Mouse (Mus musculus): ENCODE results near the gene Padi3.

DNA sequence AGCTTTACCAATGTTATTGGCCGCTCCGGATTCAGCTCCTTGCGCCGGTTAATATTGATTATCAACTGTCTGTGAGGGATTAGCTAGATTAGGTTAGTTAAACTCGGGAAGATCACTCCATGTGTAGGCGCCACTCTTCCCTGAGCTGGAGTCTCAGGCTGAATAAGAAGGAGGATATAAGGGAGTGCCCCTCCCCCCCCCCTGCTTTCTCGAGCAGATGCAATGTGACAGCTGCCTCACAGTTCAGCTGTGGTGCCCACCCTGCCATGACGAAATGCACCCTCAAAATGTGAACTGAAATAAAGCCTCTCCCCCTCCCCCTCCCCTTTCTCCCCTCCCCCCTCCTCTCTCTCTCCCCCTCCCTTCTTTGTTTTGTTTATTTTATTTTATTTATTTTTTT is 43.2 kb upstream of the Padi3 start:
- TF ChIP-seq GATA1 (IDR thresholded peaks at IDR 0.05; ENCODE audit: borderline replicate concordance, low read length), result no peak
- TF ChIP-seq FLI1 (IDR thresholded peaks at IDR 0.05; ENCODE audit: low read length), result no peak
